Mouse (Mus musculus) lung, postnatal 14 days (tissue): ENCODE data around the gene Add1.
A peak's percentile ranks its signal among the peaks of the same experiment; 100 is the strongest.

Source experiments
- DNase-seq: peaks from one replicate; pipeline ENCODE4 v3.0.0; 2021

Add1 gene

GRCm38 (mm10) chr5:34609966-34610365, 36.5 kb downstream of the Add1 start:
- no peak for DNase-seq

GRCm38 (mm10) chr5:34632996-34633395, 59.5 kb downstream of the Add1 start:
- DNase-seq: no peak

- peak; percentile 42 for DNase-seq
Observed at GRCm38 (mm10) chr5:34633641-34634040, 60.2 kb downstream of the Add1 start.

DNA sequence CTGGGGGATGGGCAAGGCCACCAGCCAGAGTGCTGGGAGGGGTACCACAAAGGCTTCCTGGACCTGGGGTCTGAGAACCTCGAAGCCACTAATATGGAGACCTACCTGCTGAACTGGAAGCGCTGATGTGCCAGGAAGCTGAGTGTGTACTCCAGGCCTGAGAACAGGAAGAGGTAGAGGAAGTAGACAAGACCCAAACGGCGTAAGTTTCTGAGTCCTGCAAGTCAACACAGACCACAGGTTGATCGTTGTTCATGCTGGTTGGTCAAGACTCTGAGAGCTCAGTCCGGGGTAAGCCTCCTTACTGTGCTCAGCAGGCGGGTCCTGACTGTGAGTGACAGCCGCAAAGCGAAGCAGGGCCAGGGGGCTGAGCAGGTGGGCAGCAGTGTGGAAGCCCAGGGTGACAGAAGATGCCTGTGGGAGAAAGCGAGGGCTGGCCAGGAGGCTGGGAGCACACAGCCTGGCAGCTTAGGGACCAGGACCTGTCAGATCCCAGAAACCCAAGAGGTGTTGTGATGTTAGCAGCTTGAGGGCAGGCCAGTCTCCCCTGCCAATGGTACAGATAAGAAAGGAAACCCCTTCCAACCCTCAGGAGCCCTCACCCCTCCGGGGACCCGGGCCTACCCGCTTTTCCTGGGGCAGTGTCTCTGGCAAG, 61.4 kb downstream of the Add1 start:
- DNase-seq: no peak

DNA sequence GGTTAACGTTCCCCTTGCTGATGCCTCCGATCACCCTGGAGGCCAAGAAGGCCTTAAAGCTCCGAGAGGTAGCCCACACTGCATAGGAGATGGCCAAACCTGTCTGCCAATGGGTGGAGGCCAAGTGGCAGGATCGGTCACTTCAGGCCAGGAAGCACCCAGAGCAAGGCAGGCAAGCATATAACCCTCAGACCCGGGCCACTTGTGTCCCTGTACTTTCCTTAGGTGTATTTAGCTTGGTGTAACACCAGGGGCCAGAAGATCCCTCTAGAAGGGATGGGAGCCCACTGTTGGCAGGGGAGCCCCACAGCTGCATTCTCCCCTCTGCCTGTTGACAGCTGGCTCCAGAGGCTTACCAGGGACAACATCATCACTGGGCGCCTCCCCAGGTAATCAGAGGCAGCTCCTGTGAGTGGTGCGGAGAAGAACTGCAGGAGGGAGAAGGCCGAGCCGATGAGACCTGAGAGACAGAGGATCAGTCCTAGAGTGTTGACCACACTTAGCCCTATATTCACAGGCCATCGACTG, 62.3 kb downstream of the Add1 start:
- DNase-seq: no peak

- peak; percentile 80 for DNase-seq
Observed at GRCm38 (mm10) chr5:34636481-34637287, 63.2 kb downstream of the Add1 start, which contains the start of gene Mfsd10. Mfsd10 (minus strand) TSS chr5:34637212.

DNA sequence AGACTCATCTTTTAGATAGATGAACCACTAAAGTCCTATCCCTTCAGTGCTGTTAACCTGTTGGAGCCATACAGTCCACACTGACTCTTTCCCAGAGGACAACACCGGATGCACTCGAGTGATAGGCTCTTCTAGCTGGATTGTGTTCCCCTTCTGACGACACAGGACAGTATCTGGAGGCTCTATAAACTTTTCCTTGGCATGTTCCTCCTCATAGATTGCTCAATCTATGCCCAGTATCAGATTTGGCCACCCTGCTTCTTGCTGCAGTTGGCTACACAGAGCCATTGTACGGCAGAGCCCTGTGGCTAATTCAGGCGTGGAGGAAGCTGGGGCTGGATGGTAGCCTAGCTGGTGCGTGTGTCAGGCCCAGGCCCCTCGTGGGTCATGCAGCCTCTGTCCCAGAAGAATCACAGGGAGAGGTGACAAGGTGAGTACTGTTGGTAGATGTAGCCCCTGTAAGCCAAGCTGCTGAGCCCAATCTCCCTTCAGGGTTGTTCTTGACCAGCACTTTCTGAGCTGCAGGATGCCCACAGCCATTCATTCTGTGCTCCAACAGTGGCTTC, 64.2 kb downstream of the Add1 start:
- DNase-seq: no peak

- DNase-seq: no peak
Observed at GRCm38 (mm10) chr5:34641991-34642390, 68.5 kb downstream of the Add1 start.

DNA sequence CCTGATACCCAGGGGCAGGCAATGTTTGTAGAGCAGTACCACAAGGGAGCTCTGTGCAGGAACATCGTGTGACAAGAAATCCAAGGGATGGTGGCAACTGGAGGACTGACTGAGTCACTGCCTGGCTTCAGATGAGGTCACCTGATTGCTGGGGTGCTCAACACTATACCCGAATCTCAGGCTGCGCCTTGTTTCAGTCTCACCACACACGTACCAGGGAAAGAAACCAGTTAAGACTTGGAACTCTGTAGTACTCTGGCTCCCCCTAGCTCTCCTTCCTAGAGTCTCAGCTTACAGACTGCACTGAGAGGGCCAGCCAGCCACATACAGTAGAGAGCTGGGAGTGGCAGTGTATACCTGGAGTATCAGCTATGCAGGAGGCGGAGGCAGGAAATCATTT, 69.5 kb downstream of the Add1 start:
- DNase-seq: peak; percentile 62

GRCm38 (mm10) chr5:34647581-34647980, 74.1 kb downstream of the Add1 start:
- peak; percentile 71 for DNase-seq

- no peak for DNase-seq
Observed at GRCm38 (mm10) chr5:34652961-34653360, 79.5 kb downstream of the Add1 start.

- no peak for DNase-seq
Observed at GRCm38 (mm10) chr5:34654881-34655280, 81.4 kb downstream of the Add1 start.

DNA sequence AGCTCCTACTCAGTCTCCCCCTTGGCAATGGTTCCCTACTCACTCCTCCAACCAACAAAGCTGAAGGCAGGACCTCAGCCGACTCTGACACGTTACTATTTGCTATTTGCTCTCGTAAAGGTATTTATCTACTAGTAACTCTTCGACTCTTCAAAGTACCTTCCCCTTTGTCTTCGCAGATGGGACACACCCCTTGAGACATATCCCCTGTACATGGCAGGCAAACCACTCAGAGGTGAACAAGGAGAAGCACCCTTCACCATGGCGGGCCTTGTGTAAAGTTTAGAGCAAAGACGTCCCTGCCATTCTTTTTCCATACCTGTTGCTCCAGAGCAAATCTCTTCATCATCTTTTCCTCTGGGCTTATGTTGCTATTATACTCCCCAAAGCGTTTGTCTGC, 84.1 kb downstream of the Add1 start:
- DNase-seq: no peak

GRCm38 (mm10) chr5:34659686-34660590, 86.5 kb downstream of the Add1 start, which contains the start of the genes Nop14 and Grk4:
Nop14 (minus strand) TSS chr5:34660148.
Grk4 (plus strand) TSS chr5:34660379.
- DNase-seq: peak; percentile 99

DNA sequence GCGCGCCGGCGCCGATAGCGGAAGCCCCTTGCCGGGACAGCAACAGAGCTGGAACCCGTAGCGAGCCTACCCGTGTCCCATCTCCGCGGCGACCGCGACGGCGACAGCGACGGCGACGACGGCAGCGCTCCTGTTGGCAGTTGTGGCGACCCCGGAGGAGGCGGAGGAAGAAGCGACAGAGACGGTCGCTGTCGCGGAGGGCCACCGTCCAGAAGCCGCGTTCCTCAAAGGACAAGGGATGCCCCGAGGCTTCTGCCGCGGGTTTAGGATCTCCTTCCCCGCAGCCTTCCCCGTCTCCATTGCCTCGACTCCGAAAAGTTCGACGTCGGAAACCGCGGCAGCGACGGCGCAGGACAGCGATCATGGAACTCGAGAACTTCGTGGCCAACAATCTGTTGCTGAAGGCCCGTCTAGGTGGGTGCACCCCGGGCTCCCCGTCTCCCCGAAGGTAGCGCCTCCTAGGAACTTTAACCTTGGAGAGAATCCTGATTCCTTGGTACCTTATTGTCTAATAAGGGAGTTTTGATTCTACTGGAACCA, 87.2 kb downstream of the Add1 start:
- no peak for DNase-seq

DNA sequence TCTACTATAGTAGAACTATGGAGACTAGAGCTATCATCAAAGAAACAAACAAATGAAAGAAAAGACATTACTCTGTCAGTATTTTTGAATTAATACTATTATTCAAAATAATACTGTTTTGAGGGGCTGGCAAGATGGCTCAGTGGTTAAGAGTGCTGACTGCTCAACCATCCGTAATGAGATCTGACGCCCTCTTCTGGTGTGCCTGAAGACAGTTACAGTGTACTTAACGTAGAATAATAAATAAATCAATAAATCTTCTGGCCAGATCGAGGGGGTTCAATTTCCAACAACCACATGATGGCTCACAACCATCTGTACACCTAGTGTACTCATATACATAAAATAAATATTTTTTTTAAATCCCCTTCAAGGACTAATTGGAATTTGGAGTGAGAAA, 88.4 kb downstream of the Add1 start:
- no peak for DNase-seq

- DNase-seq: no peak
Observed at GRCm38 (mm10) chr5:34663231-34663630, 89.8 kb downstream of the Add1 start.

- DNase-seq: no peak
Observed at GRCm38 (mm10) chr5:34669493-34669892, 96.0 kb downstream of the Add1 start.

DNA sequence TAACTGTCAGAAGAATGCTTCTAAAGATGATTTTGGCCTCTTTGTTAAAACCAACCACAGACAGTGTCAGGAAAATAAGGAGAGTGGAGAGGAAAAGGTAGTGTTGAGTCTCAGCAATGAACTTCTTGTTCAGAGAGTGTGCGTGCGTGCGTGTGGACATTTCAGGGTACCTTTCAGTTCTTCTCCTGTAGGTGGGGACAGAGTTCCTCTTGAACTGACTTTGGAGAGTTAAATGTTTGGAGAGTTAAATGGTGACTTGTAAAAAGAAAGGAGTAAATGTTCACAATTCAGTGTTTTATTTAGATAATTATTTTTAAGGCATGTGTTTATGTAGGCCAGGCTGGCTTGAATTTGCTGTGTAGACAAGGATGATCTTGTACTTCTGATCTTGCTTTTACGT, 96.8 kb downstream of the Add1 start:
- DNase-seq: no peak
